Mouse (Mus musculus): Measurements from ENCODE around the gene Krcc1.

DNA sequence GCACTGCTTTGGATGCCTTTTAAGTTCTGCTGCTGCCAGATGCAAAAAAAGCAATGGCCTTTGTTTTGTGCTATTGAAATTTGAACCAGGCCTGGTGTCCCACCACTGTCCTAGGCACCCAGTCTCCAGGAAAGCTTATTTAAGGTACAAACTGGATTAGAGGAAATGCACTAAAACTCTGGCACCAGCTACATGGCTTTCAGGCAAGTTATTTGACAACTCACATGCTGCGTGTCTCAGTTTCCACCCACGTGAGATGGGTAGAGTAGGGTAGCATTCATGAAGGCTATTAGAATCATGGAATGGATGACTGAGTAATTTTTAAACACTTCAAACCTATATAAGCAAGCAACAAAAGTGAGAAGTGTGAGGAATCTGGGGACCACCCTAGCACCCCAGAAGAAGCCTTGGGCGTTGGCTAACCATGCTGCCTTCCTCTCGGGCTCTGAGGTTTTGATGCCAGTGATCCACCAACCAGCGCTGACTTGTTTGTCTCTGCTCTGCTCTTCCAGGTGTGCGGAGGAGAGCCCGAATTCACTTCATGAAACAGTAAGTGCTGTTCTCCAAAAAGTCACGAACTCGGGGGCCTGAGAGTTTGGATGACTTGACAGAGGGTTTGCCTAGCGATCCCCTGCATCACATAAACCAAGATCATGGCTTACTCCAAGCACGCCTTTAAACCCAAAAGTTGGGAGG, 62.2 kb downstream of the Krcc1 start:
- no peak for TF ChIP-seq CTCF (IDR thresholded peaks at IDR 0.05; ENCODE audit: low read depth)
- no peak for TF ChIP-seq EP300 (IDR thresholded peaks at IDR 0.05; ENCODE audit: low read depth)
